Comparison of ENCODE assay signal across 9 mouse cellular contexts in the genomic region with DNA sequence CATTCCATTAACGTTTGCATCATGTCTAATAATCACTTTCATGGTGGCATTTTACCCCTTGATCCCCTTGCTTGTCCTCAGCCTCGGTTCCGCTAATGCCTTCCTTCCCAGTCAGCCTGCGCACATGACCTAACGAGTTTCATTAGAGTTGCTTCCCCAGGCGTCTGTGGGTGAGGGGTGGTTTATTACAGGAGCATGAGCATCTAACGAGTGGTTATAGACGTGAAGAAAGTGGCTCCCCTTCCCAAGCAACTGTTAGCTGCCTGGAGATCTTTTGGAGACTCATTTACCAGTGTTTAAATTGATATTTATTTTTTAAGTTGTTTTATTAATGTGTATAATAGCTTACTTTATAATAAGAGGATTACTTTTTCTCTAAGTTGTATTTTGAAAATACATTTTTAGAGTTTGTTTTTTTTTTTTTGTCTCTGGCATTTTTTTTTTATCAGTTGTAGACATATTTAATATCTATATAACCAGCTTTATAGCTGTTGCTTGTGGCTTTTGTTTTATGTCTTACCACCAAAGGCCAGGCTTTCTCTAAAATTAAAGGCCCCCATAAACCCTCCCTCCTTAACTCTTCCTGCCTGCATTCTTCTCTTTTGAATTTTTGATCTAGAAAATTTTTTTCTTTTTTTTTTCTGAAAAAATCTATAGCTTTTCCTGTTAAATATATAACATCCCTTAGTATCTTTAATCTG.
DNase-seq lines count a peak whose midpoint lies in the region; ATAC-seq and TF ChIP-seq lines count a peak whose summit lies in the region.
"Had no signal": no experiment of that assay in that cellular context is flagged by ENCODE, and none has a peak within 500 bp of the region (broad histone marks: within the 10 kb centered on the region; RNA-seq: fewer than 3 reads in every experiment).

No protein-coding gene starts in this region.

- peak overlapping the region; percentile 9; the same call in 1 of the 2 replicates for H3K27ac ChIP-seq in layer of hippocampus, adult 2 months
- H3K27ac ChIP-seq in hindbrain, postnatal 0 days = no peak overlapping the region
- H3K27ac ChIP-seq: kidney, postnatal 0 days had no signal

- WGBS in hindbrain, postnatal 0 days = 28% methylated on average over 8 of the region's 8 CpGs

- H3K9me3 ChIP-seq in hindbrain, postnatal 0 days (ENCODE audit: low read length) = no peaks in the 10 kb centered on the region

- H3K9ac ChIP-seq in hindbrain, postnatal 0 days (replicated peaks; ENCODE audit: low read length) = no peak overlapping the region

- H3K36me3 ChIP-seq in hindbrain, postnatal 0 days (ENCODE audit: insufficient read depth, low read length) = no peaks in the 10 kb centered on the region

- DNase-seq in layer of hippocampus, adult 2 months (ENCODE audit: low spot score in 2 of 2) = no peak
- DNase-seq in layer of hippocampus, adult 11-12 months (ENCODE audit: low spot score) = no peak
- peak; percentile 47 for DNase-seq in embryo, embryonic 11 days
- peak; percentile 15 for DNase-seq in hindbrain, postnatal 0 days (ENCODE audit: low spot score)
- no peak for DNase-seq in gastrocnemius, postnatal 10 days
- no peak for DNase-seq in right cerebral cortex, postnatal 14 days

- peak; percentile 61; the same call in 1 of the 2 replicates for ATAC-seq in hindbrain, postnatal 0 days
- peak; percentile 67 for ATAC-seq in megakaryocyte-erythroid progenitor cell, adult 5-6 weeks (replicated peaks; ENCODE audit: low FRiP score, low TSS enrichment, poor library complexity, severe bottlenecking)
- no peak for ATAC-seq in CD4-positive, CD25-positive, alpha-beta regulatory T cell, adult 4 months

- no peaks in the 10 kb centered on the region for H3K27me3 ChIP-seq in hindbrain, postnatal 0 days (ENCODE audit: insufficient read depth, low read length)

- no peak overlapping the region for H3K4me3 ChIP-seq in layer of hippocampus, adult 2 months
- H3K4me3 ChIP-seq in hindbrain, postnatal 0 days (ENCODE audit: low read length) = no peak overlapping the region

- H3K4me1 ChIP-seq in hindbrain, postnatal 0 days (ENCODE audit: insufficient read depth, low read length) = no peaks in the 10 kb centered on the region; the same call in 1 of the 2 replicates

- peak overlapping the region; percentile 14; the same call in 1 of the 2 replicates for H3K4me2 ChIP-seq in hindbrain, postnatal 0 days (ENCODE audit: low read depth, low read length)

- no peak for TF ChIP-seq CTCF in layer of hippocampus, adult 2 months (conservative IDR thresholded peaks at IDR 0.05)
- no peak for TF ChIP-seq CTCF in hindbrain, postnatal 0 days (IDR thresholded peaks at IDR 0.05; ENCODE audit: low read depth)

Comparison
In these comparisons a context has a peak if more than half of its experiments do, and no peak if none do; other contexts are left out.
1. DNase-seq: peak in embryo, embryonic 11 days (single experiment) and hindbrain, postnatal 0 days (single experiment); none in layer of hippocampus, adult 2 months (0 of 2), layer of hippocampus, adult 11-12 months (single experiment), gastrocnemius, postnatal 10 days (single experiment) and right cerebral cortex, postnatal 14 days (single experiment).